Mouse (Mus musculus) retina, postnatal 1 day (tissue): ENCODE measurements around the gene Atp5d.
A peak's percentile ranks its signal among the peaks of the same experiment; 100 is the strongest.

ENCODE experiments used
- DNase-seq: peaks from one replicate; pipeline ENCODE4 v3.0.0-alpha.2; 2012

The Atp5d gene

DNA sequence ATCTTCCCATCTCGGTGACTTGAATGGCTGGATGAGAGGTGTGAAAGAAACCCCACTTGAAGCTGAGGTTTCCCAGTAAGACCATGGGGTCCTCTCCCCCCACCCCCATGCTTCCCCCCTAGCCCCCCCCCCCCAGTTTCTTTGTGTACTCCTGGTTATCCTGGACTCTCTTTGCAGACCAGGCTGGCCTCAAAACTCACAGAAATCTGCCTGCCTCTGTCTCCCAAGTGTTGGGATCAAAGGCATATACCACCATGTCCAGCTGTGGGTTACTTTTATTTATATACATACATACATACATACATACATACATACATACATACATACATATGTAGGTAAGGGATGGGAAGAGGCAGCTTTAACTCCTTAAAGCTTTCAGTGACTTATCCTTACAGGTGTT lies 30.6 kb downstream of the Atp5d start:
- no peak for DNase-seq

GRCm38 (mm10) chr10:80169651-80170050 lies 31.2 kb downstream of the Atp5d start:
- no peak for DNase-seq

DNA sequence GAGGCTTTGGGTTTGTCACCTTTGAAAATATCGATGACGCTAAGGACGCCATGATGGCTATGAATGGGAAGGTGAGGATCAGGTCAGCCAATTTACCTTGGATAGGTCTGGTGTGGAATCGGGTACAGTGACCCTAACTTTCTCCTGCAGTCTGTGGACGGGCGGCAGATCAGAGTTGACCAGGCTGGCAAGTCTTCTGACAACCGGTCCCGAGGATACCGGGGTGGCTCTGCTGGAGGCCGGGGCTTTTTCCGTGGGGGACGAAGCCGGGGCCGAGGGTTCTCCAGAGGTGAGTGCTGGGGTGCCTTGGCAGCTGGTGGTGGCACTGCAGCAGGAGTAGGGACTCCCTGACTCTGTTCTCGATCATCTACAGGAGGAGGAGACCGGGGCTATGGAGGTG lies 31.6 kb downstream of the Atp5d start:
- no peak for DNase-seq

DNA sequence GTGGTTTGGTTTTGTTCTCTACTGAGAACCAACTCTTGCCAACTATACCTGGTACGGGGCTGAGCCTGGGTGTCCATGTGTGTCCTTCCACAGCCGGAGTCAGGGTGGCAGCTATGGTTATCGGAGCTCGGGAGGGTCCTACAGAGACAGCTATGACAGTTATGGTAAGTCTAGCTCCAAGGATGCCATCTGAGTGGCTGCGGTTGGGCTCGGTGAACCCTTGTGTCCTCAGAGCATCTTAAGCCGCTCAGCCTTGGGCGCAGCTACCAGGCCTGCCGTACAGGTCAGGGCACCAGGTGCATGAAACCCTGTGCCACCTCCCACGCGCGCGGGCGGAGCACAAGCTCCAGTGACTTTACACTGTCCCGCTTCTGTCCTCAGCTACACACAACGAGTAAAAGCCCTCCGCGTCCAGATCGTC lies 32.2 kb downstream of the Atp5d start:
- no peak for DNase-seq

DNA sequence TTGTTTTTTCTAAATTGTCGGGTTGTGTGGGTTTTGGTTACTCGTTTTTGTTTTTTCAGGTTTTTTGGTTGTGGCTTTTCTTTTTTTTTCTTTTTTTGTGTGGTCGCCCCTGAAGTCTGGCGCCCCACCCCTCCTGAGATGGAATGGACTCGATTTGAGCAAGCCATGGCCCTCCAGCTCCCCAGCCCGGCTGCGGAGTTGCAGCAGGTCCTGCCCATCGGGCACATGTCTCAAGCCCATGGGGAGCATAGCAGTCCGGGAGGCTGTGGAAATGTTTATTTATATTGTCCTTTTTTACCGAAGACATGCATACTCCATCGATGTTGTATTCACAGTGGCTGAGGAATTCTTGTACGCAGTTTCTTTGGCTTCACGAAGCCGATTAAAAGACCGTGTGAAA lies 32.8 kb downstream of the Atp5d start:
- no peak for DNase-seq

DNA sequence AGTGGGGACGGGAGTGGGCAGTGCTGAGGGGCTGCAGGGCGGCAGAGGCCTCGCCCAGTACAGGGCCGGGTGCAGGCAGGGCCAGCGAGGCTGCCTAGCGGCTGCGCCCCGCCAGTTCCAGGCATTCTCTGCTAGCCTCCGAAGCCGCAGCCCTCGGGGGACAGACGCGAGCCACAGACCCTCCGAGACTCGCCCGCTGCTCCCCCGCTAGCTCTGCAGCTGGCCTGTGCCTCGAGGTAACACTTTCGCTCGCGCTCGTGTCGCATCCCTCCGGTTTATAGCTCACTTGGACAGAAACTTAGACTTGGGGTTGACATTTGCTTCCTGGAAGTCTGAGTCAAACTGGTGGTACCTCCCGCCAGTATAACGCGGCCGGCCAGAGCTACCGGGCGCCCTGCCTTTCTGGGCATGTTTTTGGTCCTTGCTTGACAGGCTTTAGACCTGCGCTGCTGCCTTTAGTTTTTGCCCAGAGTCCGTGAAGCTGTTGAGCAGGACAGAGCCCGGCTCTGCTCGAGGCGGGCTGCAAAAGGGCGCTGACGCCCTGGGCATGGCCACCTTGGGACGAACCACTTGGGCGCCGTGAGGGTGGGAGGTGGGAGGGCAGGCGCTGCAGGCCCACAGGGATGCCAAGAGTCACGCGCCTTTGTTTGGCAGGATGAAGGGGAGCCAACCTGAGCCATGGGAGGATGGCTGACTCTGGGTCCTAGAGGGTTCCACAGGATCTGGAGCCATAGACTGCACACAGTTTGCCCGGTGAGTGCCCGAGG lies 33.5 kb downstream of the Atp5d start:
- DNase-seq: peak; percentile 43

GRCm38 (mm10) chr10:80172527-80173292 lies 34.3 kb downstream of the Atp5d start, which contains the start of gene 1600002K03Rik:
Gene 1600002K03Rik (plus strand): TSS chr10:80172944.
- DNase-seq: peak; percentile 92

DNA sequence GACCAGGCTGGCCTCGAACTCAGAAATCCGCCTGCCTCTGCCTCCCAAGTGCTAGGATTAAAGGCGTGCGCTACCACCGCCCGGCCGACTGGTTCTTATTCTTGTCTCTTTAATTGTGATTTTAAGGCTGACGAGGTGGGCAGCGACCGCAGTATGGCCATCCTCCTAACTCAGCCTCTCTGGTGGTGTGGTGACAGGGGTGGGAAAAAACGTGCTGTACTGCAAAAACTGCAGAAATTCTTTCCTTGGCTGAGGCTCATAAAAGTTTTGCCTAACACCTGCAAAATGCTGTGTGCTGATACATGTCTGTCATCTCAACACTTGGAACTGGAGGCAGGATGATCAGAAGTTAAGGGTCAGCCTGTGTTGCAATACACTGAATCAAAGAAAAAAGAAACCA lies 34.9 kb downstream of the Atp5d start:
- DNase-seq: no peak

- no peak for DNase-seq
Observed at GRCm38 (mm10) chr10:80173955-80174640, 35.7 kb downstream of the Atp5d start.

DNA sequence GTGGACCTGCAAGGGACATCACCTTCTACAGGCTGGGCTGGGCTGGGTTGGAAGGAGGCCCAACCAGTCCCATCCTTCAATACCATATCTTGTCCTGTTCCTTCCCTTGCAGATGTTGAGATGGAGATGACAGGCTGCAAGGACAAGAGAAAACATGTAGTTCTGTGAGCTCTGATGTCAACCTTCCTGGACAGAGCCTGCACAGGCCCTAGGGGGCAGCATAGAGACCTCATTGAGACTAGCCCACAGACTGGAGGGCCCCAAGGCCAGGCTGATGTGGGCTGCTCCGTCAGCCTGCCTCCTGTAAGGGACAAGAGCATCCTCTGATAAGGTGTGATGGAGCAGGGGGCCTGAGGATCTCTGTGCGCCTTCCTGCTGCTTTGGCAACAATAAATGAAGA lies 36.3 kb downstream of the Atp5d start:
- DNase-seq: peak; percentile 76

DNA sequence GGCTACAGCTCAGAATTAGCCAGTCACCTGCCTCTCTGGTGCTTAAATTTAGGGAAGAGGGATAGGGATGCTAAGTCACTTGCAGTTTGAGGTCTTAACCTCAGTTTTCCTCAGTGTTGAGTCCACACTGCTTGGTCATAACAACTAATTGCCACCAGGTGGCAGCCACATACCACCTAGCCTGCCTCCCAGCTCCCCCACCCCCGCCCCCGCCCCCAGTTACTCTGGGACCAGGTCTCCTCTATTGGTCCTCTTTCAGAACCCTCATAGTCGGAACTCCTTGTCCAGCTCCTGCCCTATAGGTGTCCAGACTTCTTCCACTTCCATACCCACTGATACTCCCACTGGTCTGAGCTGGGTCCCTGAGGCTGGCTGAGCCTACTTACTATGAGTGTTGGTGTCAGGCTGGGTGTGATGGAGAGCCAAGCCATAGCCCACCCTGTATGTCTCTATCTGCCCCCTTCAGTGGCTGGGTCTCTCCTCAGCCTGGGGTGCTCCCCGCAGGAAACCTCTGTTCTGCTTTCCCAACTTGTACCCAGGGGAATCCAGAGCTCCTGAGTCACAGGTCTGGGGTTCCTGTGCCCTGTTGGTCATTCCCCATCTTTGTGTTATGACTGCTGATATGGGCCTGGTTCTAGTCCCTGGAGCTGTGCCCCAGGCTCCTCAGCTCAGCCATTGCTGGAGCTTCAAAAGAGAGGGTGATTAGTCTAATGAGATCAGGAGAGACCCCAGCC lies 37.3 kb downstream of the Atp5d start:
- DNase-seq: peak; percentile 79

GRCm38 (mm10) chr10:80176270-80176834 lies 37.9 kb downstream of the Atp5d start:
- no peak for DNase-seq

GRCm38 (mm10) chr10:80177441-80178279 lies 39.2 kb downstream of the Atp5d start:
- no peak for DNase-seq

GRCm38 (mm10) chr10:80179068-80180051 lies 40.9 kb downstream of the Atp5d start, which contains the start of gene Efna2:
Gene Efna2 (plus strand): TSS chr10:80179482.
- peak; percentile 80 for DNase-seq

- DNase-seq: no peak
Observed at GRCm38 (mm10) chr10:80180288-80180687, 41.9 kb downstream of the Atp5d start.

DNA sequence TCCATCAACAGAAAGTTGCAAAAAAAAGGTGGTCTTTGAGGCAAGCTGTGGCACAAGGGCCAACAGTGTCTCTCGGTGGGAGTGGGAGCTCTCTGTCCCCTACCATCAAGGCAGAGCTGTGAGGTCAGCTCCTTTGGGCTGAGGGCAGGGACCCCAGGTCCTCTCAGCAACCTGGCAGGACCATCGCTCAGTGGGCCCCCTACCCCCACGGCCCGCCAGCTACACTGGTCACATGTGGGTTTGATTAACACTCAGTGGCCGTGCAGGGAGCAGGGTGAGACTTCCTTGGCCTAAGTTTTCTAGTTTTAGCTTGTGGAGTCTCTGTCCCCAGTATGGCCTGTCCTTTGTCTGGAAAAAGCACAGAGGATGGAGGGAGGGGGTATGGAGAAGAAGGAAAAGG lies 42.4 kb downstream of the Atp5d start:
- no peak for DNase-seq

GRCm38 (mm10) chr10:80182547-80182946 lies 44.1 kb downstream of the Atp5d start:
- no peak for DNase-seq

GRCm38 (mm10) chr10:80186649-80187048 lies 48.2 kb downstream of the Atp5d start:
- no peak for DNase-seq

DNA sequence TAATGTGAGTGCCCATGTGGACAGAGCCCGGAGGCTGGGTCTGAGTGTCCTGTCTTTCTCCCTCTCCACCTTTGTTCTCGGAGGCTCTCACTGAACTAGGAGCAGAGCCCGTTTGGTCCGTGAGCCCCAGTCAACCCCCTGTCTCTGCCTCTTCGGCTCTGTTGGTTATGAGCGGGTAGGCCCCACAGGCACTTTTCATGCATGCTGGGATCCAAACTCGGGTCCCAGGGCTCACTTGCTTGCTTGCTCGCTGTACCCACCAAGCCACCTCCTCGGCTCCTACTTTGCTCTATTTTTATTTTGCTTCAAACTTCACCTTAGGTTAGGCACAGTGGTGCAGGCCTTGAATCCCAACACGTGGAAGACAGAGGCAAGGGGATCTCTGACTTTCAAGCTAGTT lies 49.3 kb downstream of the Atp5d start:
- no peak for DNase-seq

- no peak for DNase-seq
Observed at GRCm38 (mm10) chr10:80188453-80189024, 50.1 kb downstream of the Atp5d start.
